Mouse (Mus musculus) skeletal muscle tissue, postnatal 0 days (tissue): Measurements from ENCODE around the gene Fmc1. TPM values are rescaled to one million over a fixed set of nuclear protein-coding genes. Genes with fewer than 3 reads are reported as not detected.

ENCODE experiments used
- microRNA-seq, 2 experiments: library from miRNA; unstranded; fragments of <30 nt; microRNA quantifications; one replicate each; pipeline ENCODE4; 2016
- polyA plus RNA-seq: library from polyadenylated mRNA; unstranded; fragments of >200 nt; fragmentation: Nextera tagmentation; extraction: Ambion mirVana; gene quantifications from 2 replicates; pipeline ENCODE4 v1.2.1, GENCODE M21; 2015

Gene Fmc1
- polyA plus RNA-seq, result 151 and 184 TPM in 2 replicates

DNA sequence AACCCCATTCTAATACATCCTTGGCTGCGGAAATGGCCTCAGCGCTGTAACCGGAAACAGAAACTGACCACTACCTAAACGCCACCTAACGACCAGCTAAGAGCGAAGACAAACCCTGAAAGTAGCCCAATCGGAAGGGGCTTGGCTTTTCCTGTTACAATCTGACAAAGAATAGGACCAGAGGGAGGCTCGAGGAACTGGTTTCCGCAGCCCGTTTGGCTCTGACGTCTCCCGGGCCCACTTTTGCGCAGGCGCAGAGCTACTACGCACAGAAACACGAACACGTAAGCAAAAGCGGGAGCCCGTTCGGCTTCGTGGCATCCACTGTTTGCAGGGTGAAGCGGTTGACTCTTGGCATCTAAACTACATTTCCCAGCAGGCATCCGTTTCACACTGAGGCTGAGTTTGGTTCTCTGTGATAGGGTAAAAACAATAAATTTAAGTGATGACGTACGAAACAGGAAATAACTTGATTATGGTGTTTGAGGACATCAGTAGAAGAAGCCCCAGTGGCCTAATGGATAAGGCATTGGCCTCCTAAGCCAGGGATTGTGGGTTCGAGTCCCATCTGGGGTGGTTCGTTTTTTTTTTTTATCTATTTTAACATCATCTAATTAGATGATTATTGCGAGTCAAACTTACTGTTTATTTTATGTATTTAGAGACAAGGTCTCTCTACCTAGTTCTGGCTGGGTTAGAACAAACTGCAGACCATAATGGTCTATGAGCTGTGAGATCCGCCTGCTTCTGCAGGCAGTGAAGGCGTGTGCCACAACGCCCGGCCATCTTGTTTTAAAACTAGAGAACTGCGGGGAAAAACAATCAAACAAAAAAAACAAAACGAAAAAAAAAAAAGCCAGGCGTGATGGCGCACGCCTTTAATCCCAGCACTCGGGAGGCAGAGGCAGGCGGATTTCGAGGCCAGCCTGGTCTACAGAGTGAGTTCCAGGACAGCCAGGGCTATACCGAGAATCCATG is at the start of gene Fmc1:
Gene Fmc1, plus strand, starts transcription at position 75 of the 978 bp plus-strand sequence.

DNA sequence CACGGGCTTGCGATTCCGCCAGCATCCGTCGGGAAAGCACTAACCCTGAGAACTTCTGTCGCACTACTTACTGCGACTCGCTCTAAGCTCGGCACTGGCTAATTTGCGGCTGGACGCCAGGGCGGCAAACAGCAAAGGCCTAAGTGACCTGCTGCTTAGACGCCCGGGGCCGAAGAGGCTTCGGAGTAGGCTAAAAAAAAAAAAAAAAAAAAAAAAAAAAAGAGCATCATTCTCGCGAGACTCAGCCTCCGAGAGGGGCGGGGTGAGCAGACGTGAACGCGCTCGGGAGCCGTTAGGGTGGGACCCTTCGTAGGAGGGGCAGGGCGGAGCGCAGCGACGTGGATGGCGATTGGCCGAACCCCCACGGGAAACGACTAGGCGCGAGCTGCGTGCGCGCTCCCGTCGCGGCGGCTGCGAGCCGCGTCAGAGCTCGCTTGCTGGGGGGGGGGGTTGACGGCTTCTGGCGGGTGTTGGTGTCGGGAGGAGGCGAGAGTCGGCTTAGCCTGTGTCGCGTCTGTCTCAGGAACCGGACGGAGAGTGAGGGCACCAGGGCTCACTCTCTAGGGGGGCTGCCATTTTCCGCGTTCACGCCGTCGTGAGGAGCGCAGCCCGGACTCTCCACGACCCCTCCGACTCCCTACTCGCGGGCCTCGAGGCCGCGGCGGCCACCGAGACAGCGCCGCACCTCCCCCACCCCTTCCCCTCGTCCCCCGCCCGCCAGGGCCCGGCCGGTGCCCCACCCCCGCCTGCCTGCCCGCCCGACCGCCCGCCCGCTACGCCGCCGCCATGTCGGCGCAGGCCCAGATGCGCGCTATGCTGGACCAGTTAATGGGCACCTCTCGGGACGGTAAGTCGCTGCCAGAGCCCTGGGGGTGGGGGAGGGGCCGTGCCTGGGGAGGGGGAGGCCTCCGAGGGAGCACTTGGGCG is 18.0 kb downstream of the Fmc1 start, which contains the start of gene Luc7l2:
Gene Luc7l2, plus strand, starts transcription at position 273 of the 927 bp plus-strand sequence.

Small RNA genes lying within 50 kb of the gene (microRNA-seq; reads per million reads assigned to microRNA genes)
- gene Mir7670, result 0 to 0.42 reads per million in 2 experiments

Other genes with a start within 250 kb of the Fmc1 start
- 2.7 and 2.9 TPM in 2 replicates for gene Zc3hav1l, start 234.2 kb upstream of the Fmc1 start, polyA plus RNA-seq
- gene Zc3hav1, start 178.9 kb upstream of the Fmc1 start, polyA plus RNA-seq, result 7.5 and 7.7 TPM in 2 replicates
- 1.6 and 1.7 TPM in 2 replicates for gene Ttc26, start 152.0 kb upstream of the Fmc1 start, polyA plus RNA-seq
- gene Ubn2, start 99.6 kb upstream of the Fmc1 start, polyA plus RNA-seq, result 6.5 and 8.0 TPM in 2 replicates
- gene Luc7l2, start 17.8 kb downstream of the Fmc1 start, polyA plus RNA-seq, result 23.8 and 25.7 TPM in 2 replicates
- 0.29 TPM in 1 of 2 replicates, not detected in the other for gene Klrg2, start 103.7 kb downstream of the Fmc1 start, polyA plus RNA-seq
- gene Clec2l, start 129.6 kb downstream of the Fmc1 start, polyA plus RNA-seq, result 0.13 and 0.29 TPM in 2 replicates